12 mouse cellular contexts compared by ENCODE assay signal in the genomic region with DNA sequence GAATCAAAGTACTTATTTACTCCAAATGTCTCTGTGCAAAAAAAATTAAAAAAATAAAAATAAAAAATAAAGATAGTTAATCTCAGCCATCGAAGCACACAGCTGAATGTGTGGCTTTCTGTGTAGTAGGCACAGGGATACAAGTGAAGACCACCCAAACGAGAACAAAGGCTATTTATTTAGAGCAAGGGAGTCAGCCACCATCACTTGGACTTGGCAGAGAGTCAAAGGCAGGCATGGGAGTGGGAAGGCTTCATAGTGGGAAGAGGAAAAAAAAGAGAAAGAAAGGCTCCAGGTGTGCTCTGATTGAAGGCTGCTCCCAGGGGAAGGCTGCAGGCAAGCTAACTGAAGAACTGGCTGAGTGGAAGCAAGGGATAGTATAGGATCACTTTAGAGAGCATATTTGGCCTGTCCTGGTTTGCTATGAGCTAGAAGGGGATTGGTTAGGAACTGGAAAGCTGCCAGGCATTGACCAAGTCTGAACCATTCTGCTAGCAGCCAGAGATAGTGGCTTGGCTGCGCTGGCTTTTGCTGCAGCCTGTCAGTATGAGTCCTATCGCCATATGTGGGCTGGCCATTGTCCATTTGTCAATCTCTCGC. TPM values are rescaled to one million over a fixed set of nuclear protein-coding genes. Genes with fewer than 3 reads are reported as not detected.
DNase-seq lines count a peak whose midpoint lies in the region; ATAC-seq and TF ChIP-seq lines count a peak whose summit lies in the region.
"Had no signal": no experiment of that assay in that cellular context is flagged by ENCODE, and none has a peak within 500 bp of the region (broad histone marks: within the 10 kb centered on the region; RNA-seq: fewer than 3 reads in every experiment).

No protein-coding gene starts in this region.

- peaks cover 4% of the 10 kb centered on the region; the same call in 1 of the 2 replicates for H3K27me3 ChIP-seq in embryonic facial prominence, embryonic 14.5 days (replicated peaks; ENCODE audit: control insufficient read depth, insufficient read depth, low read length)
- H3K27me3 ChIP-seq in embryonic facial prominence, embryonic 10.5 days (replicated peaks; ENCODE audit: low read depth, poor library complexity, severe bottlenecking) = peaks cover 43% of the 10 kb centered on the region
- no peaks in the 10 kb centered on the region for H3K27me3 ChIP-seq in hindbrain, postnatal 0 days (ENCODE audit: insufficient read depth, low read length)
- H3K27me3 ChIP-seq in stomach, postnatal 0 days (ENCODE audit: control insufficient read depth, insufficient read depth, low read length) = no peaks in the 10 kb centered on the region; the same call in 1 of the 2 replicates

- peak; percentile 33; the same call in 1 of the 2 replicates for ATAC-seq in embryonic facial prominence, embryonic 14.5 days (ENCODE audit: low read depth)
- peak; percentile 55; the same call in 1 of the 2 replicates for ATAC-seq in hindbrain, postnatal 0 days
- ATAC-seq in activated CD4-positive, CD25-positive, alpha-beta regulatory T cell, adult 4 months = no peak
- ATAC-seq in stomach, postnatal 0 days (ENCODE audit: low FRiP score, low TSS enrichment) = no peak

- H3K36me3 ChIP-seq in embryonic facial prominence, embryonic 14.5 days (ENCODE audit: control insufficient read depth, insufficient read depth, low read length) = no peaks in the 10 kb centered on the region
- H3K36me3 ChIP-seq in embryonic facial prominence, embryonic 10.5 days (replicated peaks) = no peaks in the 10 kb centered on the region
- no peaks in the 10 kb centered on the region for H3K36me3 ChIP-seq in hindbrain, postnatal 0 days (ENCODE audit: insufficient read depth, low read length)
- no peaks in the 10 kb centered on the region for H3K36me3 ChIP-seq in stomach, postnatal 0 days (ENCODE audit: control insufficient read depth, insufficient read depth, low read length)
- H3K36me3 ChIP-seq: limb, embryonic 10.5 days had no signal

- H3K9me3 ChIP-seq in embryonic facial prominence, embryonic 14.5 days (ENCODE audit: control insufficient read depth, low read length) = no peaks in the 10 kb centered on the region
- H3K9me3 ChIP-seq in embryonic facial prominence, embryonic 10.5 days = no peaks in the 10 kb centered on the region
- H3K9me3 ChIP-seq in hindbrain, postnatal 0 days (ENCODE audit: low read length) = no peaks in the 10 kb centered on the region
- no peaks in the 10 kb centered on the region for H3K9me3 ChIP-seq in stomach, postnatal 0 days (ENCODE audit: control insufficient read depth, low read length)
- H3K9me3 ChIP-seq: limb, embryonic 10.5 days had no signal

- no peak overlapping the region for H3K4me2 ChIP-seq in embryonic facial prominence, embryonic 14.5 days (ENCODE audit: low read depth, low read length)
- 0 out of 2 replicates have a peak overlapping the region, but pooled peaks have one; percentile 25 for H3K4me2 ChIP-seq in hindbrain, postnatal 0 days (ENCODE audit: low read depth, low read length)
- no peak overlapping the region for H3K4me2 ChIP-seq in stomach, postnatal 0 days (replicated peaks; ENCODE audit: low read depth)

- TF ChIP-seq CTCF in hindbrain, postnatal 0 days (IDR thresholded peaks at IDR 0.05; ENCODE audit: low read depth) = no peak
- TF ChIP-seq CTCF in stomach, postnatal 0 days (IDR thresholded peaks at IDR 0.05; ENCODE audit: low read depth) = no peak

- peak; percentile 67 for DNase-seq in embryonic facial prominence, embryonic 14.5 days (ENCODE audit: low spot score)
- DNase-seq in embryonic facial prominence, embryonic 10.5 days (ENCODE audit: low spot score) = no peak
- DNase-seq in MN1 (ENCODE audit: low spot score) = peak; percentile 73
- peak; percentile 67 to 71 for DNase-seq in cerebellum, postnatal 14 days
- DNase-seq in hindbrain, postnatal 0 days (ENCODE audit: low spot score) = peak; percentile 77
- DNase-seq in stomach, postnatal 0 days (ENCODE audit: low spot score) = no peak
- DNase-seq: kidney, adult 8-10 months had no signal

- 0 out of 2 replicates have a peak, but pooled peaks cover 5% of the 10 kb centered on the region for H3K4me1 ChIP-seq in embryonic facial prominence, embryonic 14.5 days (ENCODE audit: control insufficient read depth, insufficient read depth, low read length)
- peaks cover 5% of the 10 kb centered on the region for H3K4me1 ChIP-seq in embryonic facial prominence, embryonic 10.5 days
- peaks cover 7% of the 10 kb centered on the region for H3K4me1 ChIP-seq in hindbrain, postnatal 0 days (ENCODE audit: insufficient read depth, low read length)
- no peaks in the 10 kb centered on the region for H3K4me1 ChIP-seq in stomach, postnatal 0 days (replicated peaks; ENCODE audit: control insufficient read depth, insufficient read depth)

- TF ChIP-seq EP300 in stomach, postnatal 0 days (optimal IDR thresholded peaks at IDR 0.05) = no peak

- H3K9ac ChIP-seq in embryonic facial prominence, embryonic 14.5 days (ENCODE audit: low read depth, low read length) = no peak overlapping the region
- H3K9ac ChIP-seq in hindbrain, postnatal 0 days (replicated peaks; ENCODE audit: low read length) = no peak overlapping the region
- H3K9ac ChIP-seq in stomach, postnatal 0 days (ENCODE audit: low read length) = no peak overlapping the region

- 57% methylated on average over 5 of the region's 5 CpGs for WGBS in embryonic facial prominence, embryonic 14.5 days
- WGBS in embryonic facial prominence, embryonic 10.5 days = 78% methylated on average over 5 of the region's 5 CpGs
- 21% methylated on average over 5 of the region's 5 CpGs for WGBS in hindbrain, postnatal 0 days
- WGBS in stomach, postnatal 0 days = 52% methylated on average over 5 of the region's 5 CpGs

- no peak overlapping the region for H3K27ac ChIP-seq in embryonic facial prominence, embryonic 14.5 days (replicated peaks; ENCODE audit: low read depth, low read length)
- no peak overlapping the region for H3K27ac ChIP-seq in embryonic facial prominence, embryonic 10.5 days (replicated peaks)
- peak overlapping the region; percentile 54; the same call in 1 of the 2 replicates for H3K27ac ChIP-seq in hindbrain, postnatal 0 days
- H3K27ac ChIP-seq in stomach, postnatal 0 days (replicated peaks) = no peak overlapping the region
- H3K27ac ChIP-seq: heart, adult 2 months; limb, embryonic 10.5 days had no signal

- H3K4me3 ChIP-seq in embryonic facial prominence, embryonic 14.5 days (ENCODE audit: low read depth, low read length) = no peak overlapping the region
- no peak overlapping the region for H3K4me3 ChIP-seq in embryonic facial prominence, embryonic 10.5 days
- H3K4me3 ChIP-seq in hindbrain, postnatal 0 days (ENCODE audit: low read length) = no peak overlapping the region
- no peak overlapping the region for H3K4me3 ChIP-seq in stomach, postnatal 0 days (ENCODE audit: low read depth, low read length)
- H3K4me3 ChIP-seq: heart, adult 2 months; limb, embryonic 10.5 days had no signal

RNA-seq across cellular contexts. Expression of gene 9030612E09Rik, which starts 5.9 kb away (rescaled TPM):
- polyA plus RNA-seq in embryonic facial prominence, embryonic 14.5 days (2014; fragmentation: Nextera tagmentation; extraction: Ambion mirVana) = 0.93 and 1.5 TPM in 2 replicates
- 0.80 and 1.4 TPM in 2 replicates for polyA plus RNA-seq in embryonic facial prominence, embryonic 10.5 days (2016; fragmentation: Nextera tagmentation; extraction: Ambion mirVana)
- total RNA-seq in hindbrain, postnatal 0 days (2014; rRNA removed) = 0.58 and 0.73 TPM in 2 replicates
- polyA plus RNA-seq in hindbrain, postnatal 0 days (2015; fragmentation: Nextera tagmentation; extraction: Ambion mirVana) = 1.7 and 1.9 TPM in 2 replicates
- not detected for polyA plus RNA-seq in activated CD4-positive, CD25-positive, alpha-beta regulatory T cell, adult 4 months (2017; shearing (Covaris generic))
- 0.18 and 0.48 TPM in 2 replicates for polyA plus RNA-seq in stomach, postnatal 0 days (2015; fragmentation: Nextera tagmentation; extraction: Ambion mirVana)
- total RNA-seq: megakaryocyte, adult 5-6 weeks had no signal
- polyA plus RNA-seq: liver, embryonic 16.5 days had no signal

RNA-seq across cellular contexts. Expression of gene Sobp, which starts 6.1 kb away (rescaled TPM):
- 4.5 and 4.7 TPM in 2 replicates for polyA plus RNA-seq in embryonic facial prominence, embryonic 14.5 days (2014; fragmentation: Nextera tagmentation; extraction: Ambion mirVana)
- 3.1 and 3.2 TPM in 2 replicates for polyA plus RNA-seq in embryonic facial prominence, embryonic 10.5 days (2016; fragmentation: Nextera tagmentation; extraction: Ambion mirVana)
- total RNA-seq in hindbrain, postnatal 0 days (2014; rRNA removed) = 21.4 and 26.1 TPM in 2 replicates
- 11.9 and 13.8 TPM in 2 replicates for polyA plus RNA-seq in hindbrain, postnatal 0 days (2015; fragmentation: Nextera tagmentation; extraction: Ambion mirVana)
- polyA plus RNA-seq in activated CD4-positive, CD25-positive, alpha-beta regulatory T cell, adult 4 months (2017; shearing (Covaris generic)) = not detected
- polyA plus RNA-seq in stomach, postnatal 0 days (2015; fragmentation: Nextera tagmentation; extraction: Ambion mirVana) = 0.75 and 1.2 TPM in 2 replicates
- total RNA-seq: megakaryocyte, adult 5-6 weeks had no signal

RNA-seq across cellular contexts. Expression of gene Pdss2, which starts 40.9 kb away (rescaled TPM):
- 8.6 and 9.5 TPM in 2 replicates for polyA plus RNA-seq in embryonic facial prominence, embryonic 14.5 days (2014; fragmentation: Nextera tagmentation; extraction: Ambion mirVana)
- polyA plus RNA-seq in embryonic facial prominence, embryonic 10.5 days (2016; fragmentation: Nextera tagmentation; extraction: Ambion mirVana) = 15.5 and 15.9 TPM in 2 replicates
- 18.3 and 20.9 TPM in 2 replicates for total RNA-seq in hindbrain, postnatal 0 days (2014; rRNA removed)
- polyA plus RNA-seq in hindbrain, postnatal 0 days (2015; fragmentation: Nextera tagmentation; extraction: Ambion mirVana) = 17.4 and 17.5 TPM in 2 replicates
- 1 to 10 TPM; 6.1 to 8.2 TPM for polyA plus RNA-seq in activated CD4-positive, CD25-positive, alpha-beta regulatory T cell, adult 4 months (2017; shearing (Covaris generic))
- 6.1 and 6.2 TPM in 2 replicates for polyA plus RNA-seq in stomach, postnatal 0 days (2015; fragmentation: Nextera tagmentation; extraction: Ambion mirVana)

Comparison
In these comparisons a context has a peak if more than half of its experiments do, and no peak if none do; other contexts are left out.
1. DNase-seq: peak in embryonic facial prominence, embryonic 14.5 days (single experiment), MN1 (single experiment), cerebellum, postnatal 14 days (2 of 2) and hindbrain, postnatal 0 days (single experiment); none in embryonic facial prominence, embryonic 10.5 days (single experiment) and stomach, postnatal 0 days (single experiment).
2. ATAC-seq: peak in embryonic facial prominence, embryonic 14.5 days (single experiment) and hindbrain, postnatal 0 days (single experiment); none in activated CD4-positive, CD25-positive, alpha-beta regulatory T cell, adult 4 months (single experiment) and stomach, postnatal 0 days (single experiment).